Mouse (Mus musculus) liver, postnatal 0 days (tissue): ENCODE results near the gene Cdc14a.
A peak's percentile ranks its signal among the peaks of the same experiment; 100 is the strongest.

Experiments
- CTCF ChIP-seq: sonication (generic); IDR thresholded peaks from 2 replicates; pipeline ENCODE4 v1.5.1; 2016; ENCODE audit warnings: antibody characterized with exemption, low read depth
- EP300 ChIP-seq: IDR thresholded peaks from 2 replicates; pipeline ENCODE4 v1.6.1; 2016; ENCODE audit warnings: antibody characterized with exemption, low read depth, mild to moderate bottlenecking

GRCm38 (mm10) chr3:116388808-116389207 is 35.0 kb downstream of the Cdc14a start:
- TF ChIP-seq CTCF: 0 out of 2 replicates have a peak, but pooled peaks have one; percentile 2
- TF ChIP-seq EP300: peak; percentile 98
